Mouse (Mus musculus): ENCODE measurements around the gene Acot12.

Acot12 gene

DNA sequence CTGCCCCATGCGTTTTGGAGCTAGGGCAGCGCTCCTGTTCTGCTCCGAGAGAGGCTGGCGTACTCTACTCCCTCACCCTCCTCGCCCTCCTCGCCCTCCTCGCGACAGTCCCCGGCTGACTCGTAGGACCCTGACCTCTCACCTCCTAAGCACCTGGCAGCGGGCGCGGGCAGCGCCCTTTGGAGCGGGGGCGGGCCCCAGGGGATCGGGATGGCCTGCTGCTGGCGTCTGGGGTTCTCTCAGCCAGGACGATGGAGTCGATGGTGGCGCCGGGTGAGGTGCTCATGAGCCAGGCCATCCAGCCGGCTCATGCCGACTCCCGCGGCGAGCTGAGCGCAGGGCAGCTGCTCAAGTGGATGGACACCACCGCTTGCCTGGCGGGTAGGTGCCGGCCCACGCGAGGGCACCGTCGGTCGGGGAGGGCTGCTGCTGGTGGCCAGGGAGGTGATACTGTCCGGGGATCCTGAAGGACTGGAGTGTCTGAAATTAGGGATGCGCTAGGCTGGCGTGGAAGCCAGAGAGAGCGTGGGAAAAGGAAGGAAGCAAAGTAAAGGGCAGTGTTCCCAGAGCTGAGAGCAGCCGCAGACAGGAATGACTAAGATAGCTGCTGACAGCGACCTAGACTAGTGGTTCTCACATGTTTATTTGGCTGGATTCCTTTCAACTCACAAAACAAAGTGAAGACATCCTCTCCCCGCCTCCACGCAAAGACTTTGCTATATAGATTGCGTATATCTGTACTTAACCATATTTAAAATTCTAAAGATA, at the start of gene Acot12:
Gene Acot12 (plus strand): TSS at position 233 of the 768 bp plus-strand sequence.
- peak; percentile 41 for DNase-seq

DNA sequence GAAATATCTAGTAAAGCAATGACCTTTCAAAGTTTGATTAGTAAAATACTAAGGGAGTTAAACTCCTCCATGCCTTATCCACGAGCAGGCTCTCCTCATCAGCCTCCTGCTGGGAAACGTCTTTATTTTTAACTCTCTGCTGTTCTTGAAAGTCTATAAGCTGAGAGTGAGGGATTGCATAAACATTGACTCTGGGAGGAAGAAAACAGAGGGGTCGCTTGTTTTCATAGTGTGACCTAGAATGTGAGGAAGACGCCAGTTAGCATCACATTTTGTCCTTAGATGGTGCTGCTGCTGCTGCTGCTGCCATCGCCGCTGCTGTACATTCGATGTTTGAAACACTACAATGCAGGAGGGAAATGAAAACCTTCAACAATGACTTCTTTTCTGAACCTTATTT, 47.7 kb upstream of the Acot12 start:
- no peak for DNase-seq

DNA sequence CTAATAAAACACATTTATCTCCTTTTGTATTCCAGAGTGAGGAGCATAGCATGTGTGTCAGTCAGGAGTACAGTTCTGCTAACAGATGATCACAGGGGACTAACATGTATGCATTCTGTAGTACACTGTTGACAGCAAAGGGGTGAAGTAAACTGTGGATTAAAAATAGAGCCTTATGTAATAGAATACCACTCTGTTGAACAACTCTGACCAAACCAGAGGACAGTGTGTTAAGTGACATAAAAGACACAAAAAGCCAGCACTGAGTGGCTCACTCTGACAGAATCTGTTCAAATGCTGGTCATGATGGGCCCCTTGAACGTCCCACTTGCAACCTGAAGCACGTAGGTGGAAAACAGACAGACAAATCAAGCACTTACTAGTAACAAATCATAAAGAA, 45.9 kb upstream of the Acot12 start:
- DNase-seq = no peak

DNA sequence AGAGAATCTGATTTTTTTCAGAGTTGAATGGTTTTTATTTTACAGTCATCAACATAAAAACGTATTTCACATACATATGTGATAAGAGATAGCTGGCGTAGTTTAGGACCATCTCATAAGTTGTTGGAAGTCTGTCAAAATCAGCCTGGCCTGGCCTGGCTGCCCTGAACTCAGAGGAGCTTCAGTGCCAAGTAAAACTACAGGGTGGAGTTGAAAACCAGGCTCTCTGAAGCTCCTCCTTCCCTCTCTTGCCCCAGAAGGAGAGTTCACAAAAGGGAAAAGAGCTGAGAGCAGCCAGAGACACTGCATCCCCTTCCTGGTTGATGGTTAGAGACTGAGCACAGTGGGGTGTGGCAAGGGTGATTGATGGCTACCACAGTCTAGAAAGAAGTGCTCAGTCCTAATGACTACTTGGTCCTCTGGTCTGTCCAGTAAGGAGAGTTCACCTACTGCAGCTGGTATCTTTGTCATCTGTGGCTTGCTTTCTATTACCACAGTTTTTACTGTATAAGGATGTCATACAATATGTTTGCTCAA, 45.1 kb upstream of the Acot12 start:
- DNase-seq = no peak

DNA sequence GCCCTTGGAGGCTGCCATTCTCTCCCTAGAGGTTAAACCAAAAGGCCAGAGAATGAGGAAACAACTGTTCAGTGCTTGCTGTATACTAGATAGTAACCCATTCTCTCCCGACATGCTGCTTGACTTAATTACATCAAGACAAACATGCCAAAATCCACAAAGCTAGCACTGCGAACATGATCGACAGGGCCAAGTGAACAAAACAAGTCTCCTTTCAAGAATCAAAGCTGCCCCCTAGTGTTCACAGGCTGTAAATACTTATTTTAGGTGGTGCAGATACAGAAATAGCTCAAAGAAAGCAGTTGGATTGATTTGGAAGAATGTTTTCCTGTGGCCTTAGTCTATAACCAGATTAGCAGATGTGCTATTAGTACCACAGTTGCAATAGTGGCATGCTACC, 44.3 kb upstream of the Acot12 start:
- peak; percentile 23 for DNase-seq

DNA sequence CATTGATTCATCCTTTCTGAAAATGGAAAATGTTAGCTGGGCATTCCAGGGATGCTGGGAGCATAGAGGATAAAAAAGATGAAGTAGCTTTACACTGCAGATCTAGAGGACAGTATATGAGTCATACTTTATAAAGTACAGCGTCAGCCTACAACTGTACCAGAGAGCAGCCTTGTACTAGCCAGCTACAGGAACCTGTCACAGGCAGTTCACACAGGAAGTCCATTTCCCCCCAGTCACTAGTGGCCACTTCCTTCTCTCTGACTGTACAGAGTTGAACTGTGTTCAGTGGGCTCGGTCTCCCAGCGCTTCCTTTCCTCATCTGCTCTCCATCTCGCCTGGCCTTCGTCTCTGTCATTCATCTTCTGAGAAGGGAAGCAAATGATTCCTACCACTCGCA, 39.0 kb upstream of the Acot12 start:
- no peak for DNase-seq

DNA sequence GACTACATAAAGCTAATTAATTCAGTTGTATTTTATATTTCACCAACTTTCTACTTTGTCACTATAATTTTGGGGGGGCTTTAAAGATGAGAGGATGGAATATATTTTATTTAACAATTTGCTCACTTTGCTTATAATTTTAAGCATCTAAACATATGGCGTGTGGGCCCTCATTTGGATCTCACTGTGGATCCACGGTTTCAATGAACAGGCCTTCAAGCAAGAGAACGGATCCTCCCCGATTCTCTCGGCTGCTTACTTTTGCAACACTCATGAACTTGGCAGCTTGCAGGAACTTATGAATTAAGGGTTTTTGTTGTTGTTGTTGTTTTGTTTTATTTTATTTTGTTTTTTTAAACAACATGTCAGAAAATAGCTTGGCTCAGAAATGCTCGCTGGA, 21.8 kb upstream of the Acot12 start:
- no peak for DNase-seq

DNA sequence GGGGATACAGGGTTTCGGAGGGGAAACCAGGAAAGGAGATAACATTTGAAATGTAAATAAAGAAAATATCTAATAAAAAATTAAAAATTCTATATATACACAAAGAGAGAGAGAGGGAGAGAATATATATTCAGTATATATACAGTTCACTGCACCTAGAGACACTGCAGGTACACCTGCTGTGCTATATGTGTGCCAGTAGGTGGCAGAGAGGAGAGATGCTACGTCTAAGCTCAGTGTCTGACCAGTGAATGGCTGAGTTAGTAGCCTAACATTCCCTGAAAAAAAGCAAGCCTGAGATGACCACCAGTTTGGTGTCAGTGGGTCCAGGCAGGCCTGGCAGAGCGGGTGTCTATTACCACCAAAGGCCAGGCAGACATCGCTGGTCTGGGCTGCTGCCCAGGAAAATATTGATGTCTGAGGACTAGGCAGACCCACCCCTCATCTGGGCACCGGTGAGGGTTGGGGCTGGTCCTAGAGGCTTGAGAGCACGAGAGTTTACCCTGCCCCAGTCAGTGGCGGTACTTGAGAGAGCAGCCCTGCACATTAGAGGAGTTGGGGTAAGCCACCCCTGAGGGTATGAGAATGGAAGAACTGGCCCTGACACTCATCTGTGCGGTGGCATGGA, 18.1 kb upstream of the Acot12 start:
- DNase-seq = no peak

DNA sequence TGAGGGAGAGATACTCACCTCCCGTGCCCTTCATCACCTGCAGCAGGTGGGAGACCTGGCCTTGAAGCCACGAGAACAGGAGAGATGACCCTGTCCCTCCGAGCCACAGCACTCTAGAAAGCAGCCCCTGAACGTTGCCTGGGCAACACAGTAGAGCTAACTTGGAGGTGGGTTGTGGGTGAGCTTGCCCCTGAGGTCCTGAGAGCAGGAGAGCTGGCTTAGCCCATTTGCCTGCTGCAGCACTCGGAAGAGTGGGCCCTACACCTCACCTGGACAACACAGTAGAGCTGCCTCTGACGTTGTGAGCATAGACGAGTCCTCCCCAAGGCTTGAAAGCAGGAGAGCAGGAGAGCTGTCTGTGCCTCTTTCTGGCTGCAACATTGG, 17.6 kb upstream of the Acot12 start:
- DNase-seq = no peak

DNA sequence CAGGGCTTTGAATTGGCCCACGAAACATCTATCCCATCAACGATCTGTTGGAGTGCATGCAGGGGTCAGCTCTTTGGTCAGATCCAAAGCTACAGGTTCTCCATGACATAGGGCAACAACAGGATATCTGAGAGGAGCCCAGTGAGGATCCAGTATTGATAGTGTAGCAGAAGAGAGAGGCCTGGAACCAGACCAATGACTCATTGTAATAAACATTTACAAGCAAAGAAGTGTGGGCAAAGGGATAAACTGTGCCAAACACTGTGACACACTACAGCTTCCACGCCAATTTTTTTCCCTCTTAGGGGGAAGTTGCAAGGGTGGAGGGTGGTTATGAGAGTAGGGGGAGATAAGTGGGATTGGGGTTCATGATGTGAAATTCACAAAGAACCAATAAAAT, 17.1 kb upstream of the Acot12 start:
- DNase-seq = no peak

DNA sequence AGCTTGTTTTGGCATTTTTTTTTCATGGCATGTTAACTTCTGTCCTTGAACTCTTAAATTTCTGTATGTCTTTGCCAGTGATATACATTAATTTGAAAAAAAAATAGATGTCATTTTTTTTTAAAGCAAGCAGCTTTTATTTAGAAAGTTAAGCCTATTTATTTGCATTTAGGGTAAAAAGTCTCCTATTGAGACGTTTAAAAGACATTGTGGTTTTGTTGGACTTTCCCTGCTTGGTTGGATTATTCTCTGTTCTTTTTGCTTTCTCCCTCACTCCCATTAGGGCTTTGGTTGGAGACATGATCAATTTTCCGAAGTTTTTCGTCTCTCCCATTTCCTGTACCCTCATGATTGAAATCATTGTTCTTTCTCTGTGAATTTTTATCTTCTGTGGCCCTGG, 16.2 kb upstream of the Acot12 start:
- DNase-seq = no peak

DNA sequence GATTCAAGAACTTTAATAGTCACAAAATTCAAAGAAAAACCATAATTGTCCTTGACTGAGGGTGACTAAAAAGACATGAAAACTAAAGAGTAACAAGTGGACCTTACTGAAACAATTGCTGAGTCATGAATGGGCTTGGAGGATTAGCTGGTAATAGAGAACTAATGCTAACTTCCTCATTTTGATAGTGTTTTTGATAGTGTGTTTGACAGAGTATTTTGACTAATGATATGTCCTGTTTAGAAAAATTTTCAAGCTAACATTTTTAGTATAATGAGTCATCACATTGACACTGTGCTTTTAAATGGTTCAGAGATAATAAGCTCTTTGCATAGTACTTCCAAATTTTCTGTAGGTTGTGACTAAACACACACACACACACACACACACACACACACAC, 13.4 kb upstream of the Acot12 start:
- no peak for DNase-seq

DNA sequence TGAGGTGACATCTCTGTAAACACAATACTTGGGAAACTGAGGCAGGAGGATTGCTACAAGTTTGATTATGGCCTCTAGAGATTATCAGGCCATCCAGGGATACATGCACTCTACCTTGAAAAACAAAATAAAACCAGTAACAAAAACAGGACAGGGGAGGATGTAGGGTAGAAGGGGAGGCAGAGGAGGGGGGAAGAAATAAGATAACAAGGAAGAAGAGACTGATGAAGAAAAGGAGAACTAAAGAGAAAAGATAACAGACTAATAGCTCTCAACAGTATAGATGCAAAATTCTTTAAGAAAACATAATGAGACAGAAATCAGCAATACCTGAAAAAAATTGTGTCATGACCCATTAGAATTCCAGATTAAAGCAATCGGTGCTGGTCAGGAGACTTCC, 4.1 kb upstream of the Acot12 start:
- no peak for DNase-seq

DNA sequence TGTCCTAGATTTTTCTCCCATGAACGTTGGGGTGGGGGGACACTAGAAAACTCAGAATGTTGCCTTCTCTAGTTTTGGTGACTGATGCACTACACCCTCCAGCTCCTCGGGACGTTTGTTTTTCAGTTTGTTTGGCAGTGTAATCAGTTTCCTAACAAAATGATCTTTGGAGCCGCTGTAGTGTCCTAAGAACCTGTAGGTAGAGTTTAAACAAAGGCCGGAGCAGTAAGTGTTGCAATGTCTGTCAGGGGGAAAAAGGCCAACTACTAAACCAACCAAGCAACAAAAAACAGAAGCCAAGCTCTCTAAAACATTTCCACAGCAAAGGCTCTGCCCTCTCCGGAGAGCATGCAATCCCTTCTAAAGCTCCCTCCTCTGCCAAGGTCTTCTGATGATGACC, 461 bp upstream of the Acot12 start:
- no peak for DNase-seq

DNA sequence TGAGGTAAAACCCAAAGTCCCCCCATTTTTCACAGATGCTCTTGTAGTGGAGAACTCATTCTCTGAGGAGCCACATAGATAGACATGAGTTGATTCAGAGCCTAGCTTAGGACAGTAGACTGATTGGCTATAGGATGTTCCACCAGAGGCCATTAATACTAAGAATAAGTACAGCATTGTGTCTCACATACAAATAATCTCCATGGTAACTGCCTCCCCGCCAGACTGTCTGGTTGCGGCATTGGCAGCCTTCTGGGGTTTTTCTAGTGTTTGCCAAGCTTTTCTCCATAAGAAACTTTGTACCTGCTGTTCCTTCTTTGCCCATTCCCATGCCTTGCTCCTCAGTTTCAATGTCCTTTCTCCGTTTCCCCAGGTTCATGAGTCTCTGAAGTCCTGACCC, 1.9 kb downstream of the Acot12 start:
- DNase-seq = no peak

DNA sequence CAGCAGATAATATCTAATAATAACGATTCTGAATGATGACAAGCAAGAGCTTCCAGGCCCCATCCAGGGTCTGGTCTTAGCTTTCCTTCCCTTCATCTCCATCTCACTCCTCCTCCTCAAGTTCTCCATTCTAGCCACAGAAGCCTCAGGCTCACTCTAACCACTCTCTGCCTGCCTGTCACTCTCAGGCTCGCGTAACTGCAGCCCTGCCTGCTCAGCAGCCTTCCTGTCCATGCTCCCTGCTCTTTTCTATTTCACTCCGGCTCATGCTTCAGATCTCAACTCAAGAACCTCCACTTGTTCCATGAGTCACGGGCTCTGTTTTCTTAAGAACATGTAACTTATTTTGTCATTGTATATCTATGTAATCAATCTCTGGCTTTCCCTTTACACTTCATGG, 5.2 kb downstream of the Acot12 start:
- DNase-seq = no peak

DNA sequence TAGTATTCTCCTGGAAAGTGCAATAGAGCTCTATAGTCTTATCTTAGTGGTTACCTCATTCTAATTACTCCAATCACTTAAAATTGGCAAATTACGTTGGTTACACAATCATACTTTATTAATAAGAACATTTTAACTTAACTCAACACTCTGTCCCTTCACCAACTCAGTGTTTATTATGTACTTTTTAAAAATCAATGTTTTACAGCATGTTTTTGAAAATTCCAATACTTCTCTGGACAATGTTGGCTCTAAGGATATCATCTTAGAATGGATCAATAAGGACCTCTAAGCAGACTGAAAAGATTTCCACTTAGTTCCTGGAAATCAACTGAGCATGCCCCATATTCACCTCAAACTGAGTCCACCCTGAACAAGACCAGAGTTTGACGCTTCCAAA, 7.1 kb downstream of the Acot12 start:
- no peak for DNase-seq

DNA sequence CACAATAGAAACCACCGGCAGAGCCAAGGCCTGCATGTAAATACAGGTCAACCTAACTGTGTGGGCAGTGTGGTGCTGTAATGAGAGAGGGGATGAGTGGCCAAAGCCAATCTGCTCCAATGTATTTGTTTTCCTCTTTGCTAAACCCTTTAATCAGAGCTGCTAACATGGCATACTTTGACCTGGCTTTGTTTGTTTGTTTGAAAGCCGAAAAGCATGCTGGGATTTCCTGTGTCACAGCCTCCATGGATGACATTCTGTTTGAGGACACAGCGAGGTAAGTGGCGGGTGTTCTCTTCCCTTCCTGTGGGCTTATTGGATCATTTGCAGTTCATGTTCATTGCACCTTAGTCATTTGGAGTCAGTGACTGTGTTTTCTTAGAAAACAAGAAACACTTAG, 8.7 kb downstream of the Acot12 start:
- DNase-seq = no peak

DNA sequence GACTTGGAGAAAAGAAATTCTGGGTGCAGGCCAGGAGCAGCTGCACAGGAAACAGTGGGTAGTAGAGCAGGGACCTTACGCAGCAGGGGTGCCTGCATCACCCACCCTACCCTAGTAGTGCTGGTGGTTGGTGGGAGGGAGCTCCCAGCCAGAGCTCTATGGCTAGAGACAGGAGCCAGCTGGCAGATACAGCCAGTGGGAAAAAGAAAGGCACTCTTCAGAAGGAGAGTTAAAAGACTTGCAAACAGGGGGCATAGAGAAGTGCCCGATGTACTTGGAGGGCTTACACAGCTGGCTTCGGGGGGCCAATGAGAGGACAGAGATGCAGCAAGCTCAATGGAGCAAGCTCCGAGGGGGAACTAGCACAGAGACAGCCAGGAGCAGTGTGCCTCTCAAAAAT, 12.4 kb downstream of the Acot12 start:
- no peak for DNase-seq

DNA sequence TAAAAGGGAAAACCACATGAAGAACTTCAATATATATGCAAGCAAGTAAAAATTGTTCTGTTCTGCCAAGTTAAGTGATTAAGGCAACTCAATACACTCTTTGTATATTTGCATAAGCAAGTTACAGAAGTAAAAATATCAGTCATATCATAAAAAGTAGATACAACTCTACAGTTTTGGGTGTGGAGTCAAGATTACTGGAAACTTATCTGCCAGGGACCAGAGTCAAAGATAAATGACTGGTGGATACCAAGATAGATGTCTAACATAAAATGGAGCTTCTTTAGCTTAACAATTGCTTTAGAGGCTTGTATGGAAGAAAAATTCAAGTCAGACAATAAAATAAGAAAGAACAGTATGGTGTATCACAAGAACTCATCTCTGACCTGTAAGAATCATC, 13.4 kb downstream of the Acot12 start:
- DNase-seq = no peak

DNA sequence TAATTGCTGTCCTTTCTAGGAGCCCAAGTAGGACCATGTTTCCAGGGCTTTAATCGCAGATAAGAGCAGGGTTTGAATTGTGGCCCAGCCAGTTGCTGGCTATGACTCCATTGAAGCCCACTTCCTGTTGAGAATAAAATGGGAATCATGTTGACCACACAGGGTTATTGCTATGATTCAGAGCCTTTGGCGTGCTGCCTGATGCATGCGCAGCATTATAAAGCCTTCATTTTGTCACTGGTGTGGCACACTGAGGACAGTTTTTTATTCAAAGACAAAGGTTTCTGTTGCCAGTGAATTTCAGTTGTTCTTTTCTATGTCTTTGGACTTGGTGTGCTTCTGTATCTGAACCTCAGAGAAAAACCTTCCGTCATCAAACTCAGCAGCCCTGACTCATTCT, 14.9 kb downstream of the Acot12 start:
- DNase-seq = no peak

DNA sequence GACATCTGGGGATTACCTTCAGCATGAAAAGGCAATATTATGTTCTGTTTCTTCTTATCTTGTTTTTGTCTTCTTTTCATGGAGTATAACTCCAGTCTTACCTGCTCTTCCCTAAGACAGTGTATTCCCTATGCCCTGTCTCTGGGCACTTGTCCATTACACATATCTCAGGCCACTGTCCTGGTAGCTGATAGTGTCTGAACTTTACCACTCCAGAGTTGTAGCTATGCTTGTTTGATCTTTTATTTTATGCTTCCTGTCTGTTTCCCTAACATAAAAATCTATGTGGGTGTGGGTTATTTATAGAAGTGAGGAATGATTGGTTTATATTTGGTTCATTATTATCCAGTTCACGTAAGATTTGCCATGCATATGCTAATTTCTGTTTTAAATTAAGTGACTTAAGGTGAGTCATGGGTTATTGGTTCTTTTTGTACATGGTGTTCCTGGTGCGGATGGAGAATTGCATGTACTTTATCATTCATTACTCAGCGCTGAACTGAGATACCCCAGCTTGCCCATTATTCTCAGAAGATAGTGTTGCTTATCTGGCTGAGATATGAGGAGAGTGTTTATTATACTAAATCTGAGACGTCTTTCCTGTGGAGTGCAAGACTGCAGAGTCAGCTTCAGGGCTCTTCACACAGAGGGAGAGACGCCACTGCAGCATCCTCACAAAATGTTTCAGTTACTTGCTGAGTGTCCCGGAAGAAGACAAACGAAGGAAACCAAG, 17.2 kb downstream of the Acot12 start:
- no peak for DNase-seq

DNA sequence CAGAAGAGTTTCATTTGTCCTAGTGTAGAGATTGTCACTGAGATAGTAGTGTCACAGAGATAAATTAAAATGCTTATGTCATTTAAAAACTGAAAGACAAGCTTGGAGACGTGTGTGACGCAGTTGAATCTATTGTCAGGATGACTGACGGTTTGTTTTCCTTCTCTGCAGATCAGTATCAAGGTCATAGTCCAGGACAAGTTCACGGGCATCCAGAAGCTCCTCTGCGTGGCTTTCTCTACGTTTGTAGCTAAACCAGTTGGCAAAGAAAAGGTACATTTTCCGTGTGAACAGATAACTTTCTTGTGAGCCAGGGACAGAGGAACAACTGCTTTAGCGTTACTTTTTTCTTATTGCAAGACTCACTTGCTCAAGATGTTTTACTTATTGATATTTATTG, 18.5 kb downstream of the Acot12 start:
- no peak for DNase-seq

Measured in cerebellum, adult 8-10 months (tissue).